8 mouse cellular contexts compared by ENCODE assay signal in the genomic region with DNA sequence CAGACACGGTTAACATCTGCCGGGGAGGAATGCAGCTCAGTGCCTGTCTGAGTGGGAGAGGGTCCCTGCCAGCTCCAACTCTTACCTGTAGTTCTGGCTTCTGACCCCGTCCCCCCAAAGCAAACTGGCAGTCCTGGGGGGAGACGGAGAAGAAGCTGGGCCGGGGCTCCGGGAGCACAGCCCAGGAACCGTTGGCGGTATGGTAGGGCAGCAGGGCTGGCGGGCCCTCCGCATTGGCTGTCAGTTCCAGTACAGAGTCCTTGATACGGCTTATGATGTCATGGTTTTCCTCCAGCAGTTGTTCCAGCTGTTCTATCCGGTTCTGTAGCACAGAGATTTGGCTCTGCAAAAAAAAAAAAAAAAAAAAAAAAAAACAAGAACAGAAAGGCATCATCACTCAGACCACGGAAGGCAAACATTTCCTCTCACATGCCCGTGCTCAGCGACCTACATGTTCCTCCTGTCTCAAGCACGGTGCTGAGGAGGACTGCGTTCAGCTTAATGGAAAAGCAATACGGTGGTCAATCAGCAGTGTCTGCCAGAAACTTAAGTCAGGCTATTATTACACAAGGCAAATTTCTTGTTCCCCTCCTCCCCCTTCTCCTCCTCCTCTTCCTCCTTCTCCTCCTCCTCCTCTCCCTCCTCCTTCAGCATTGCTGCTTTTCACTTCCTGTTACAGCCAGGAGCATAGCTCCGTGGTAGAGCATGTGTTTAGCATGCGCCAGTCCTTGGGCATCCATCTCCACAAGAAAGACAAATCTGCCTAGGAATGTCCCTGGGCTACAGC. TPM values are rescaled to one million over a fixed set of nuclear protein-coding genes. Genes with fewer than 3 reads are reported as not detected.
A peak's percentile ranks its signal among the peaks of the same experiment; 100 is the strongest.
DNase-seq lines count a peak whose midpoint lies in the region; ATAC-seq lines count a peak whose summit lies in the region.

No protein-coding gene starts in this region.

- H3K4me2 ChIP-seq in liver, embryonic 13.5 days, result peak overlapping the region; percentile 94

- 0 out of 2 replicates have a peak overlapping the region, but pooled peaks have one; percentile 96 for H3K4me3 ChIP-seq in heart, embryonic 10.5 days
- H3K4me3 ChIP-seq in liver, embryonic 13.5 days (replicated peaks), result no peak overlapping the region

- H3K9ac ChIP-seq in liver, embryonic 13.5 days, result no peak overlapping the region

- 0 out of 2 replicates have a peak, but pooled peaks cover 1% of the 10 kb centered on the region for H3K27me3 ChIP-seq in heart, embryonic 10.5 days (ENCODE audit: insufficient read depth, poor library complexity, severe bottlenecking)
- H3K27me3 ChIP-seq in liver, embryonic 13.5 days, result peaks cover 39% of the 10 kb centered on the region

- H3K4me1 ChIP-seq in heart, embryonic 10.5 days, result peaks cover 17% of the 10 kb centered on the region
- H3K4me1 ChIP-seq in liver, embryonic 13.5 days (replicated peaks), result peaks cover 33% of the 10 kb centered on the region

- H3K36me3 ChIP-seq in heart, embryonic 10.5 days, result peaks cover 44% of the 10 kb centered on the region
- peaks cover 20% of the 10 kb centered on the region for H3K36me3 ChIP-seq in liver, embryonic 13.5 days

- ATAC-seq in liver, embryonic 13.5 days (ENCODE audit: low read depth), result no peak

- WGBS in heart, embryonic 10.5 days, result 71% methylated on average over 20 of the region's 20 CpGs
- 64% methylated on average over 20 of the region's 20 CpGs for WGBS in liver, embryonic 13.5 days (ENCODE audit: insufficient replicate concordance)

- DNase-seq in adrenal gland, adult 2 months, result peak; percentile 56
- no peak for DNase-seq in adrenal gland, adult 8-10 months
- peak; percentile 83 for DNase-seq in 416B (ENCODE audit: low read depth)
- no peak for DNase-seq in heart, embryonic 10.5 days (ENCODE audit: low spot score)
- DNase-seq in liver, embryonic 13.5 days, result no peak
- no peak for DNase-seq in left cerebral cortex, postnatal 10 days (ENCODE audit: extremely low spot score in 1 of 2, low spot score in 2 of 2)
- no peak for DNase-seq in left cerebral cortex, postnatal 14 days (ENCODE audit: low spot score in 2 of 2)
- DNase-seq in urinary bladder, postnatal 36 days (ENCODE audit: low spot score in 2 of 2), result no peak

- intact Hi-C loops in left cerebral cortex, postnatal 10 days (cut with DNase I), result no loop called here
- intact Hi-C loops in left cerebral cortex, postnatal 14 days (cut with DNase I), result no loop called here

- H3K27ac ChIP-seq in heart, embryonic 10.5 days, result peak overlapping the region; percentile 18; the same call in 1 of the 2 replicates
- H3K27ac ChIP-seq in liver, embryonic 13.5 days, result 0 out of 2 replicates have a peak overlapping the region, but pooled peaks have one; percentile 20

- H3K9me3 ChIP-seq in heart, embryonic 10.5 days, result no peaks in the 10 kb centered on the region
- H3K9me3 ChIP-seq in liver, embryonic 13.5 days (replicated peaks), result no peaks in the 10 kb centered on the region

RNA-seq across cellular contexts. Expression of a gene that starts 2.3 kb away (rescaled TPM):
- 10 to 100 TPM; 77.2 to 99.3 TPM for total RNA-seq in adrenal gland, adult 2 months (2021)
- polyA plus RNA-seq in adrenal gland, adult 2 months (2012; rRNA removed), result 252 and 304 TPM in 2 replicates
- total RNA-seq in adrenal gland, adult 8-10 months (2022), result 100 to 1,000 TPM in 3 of 4 experiments, 10 to 100 TPM in 1; 92.4 to 158 (median 132) TPM
- polyA plus RNA-seq in heart, embryonic 10.5 days (2016; fragmentation: Nextera tagmentation; extraction: Ambion mirVana), result 20.0 and 20.9 TPM in 2 replicates
- polyA plus RNA-seq in liver, embryonic 13.5 days (2015; fragmentation: Nextera tagmentation; extraction: Ambion mirVana), result 2.2 and 2.6 TPM in 2 replicates
- total RNA-seq in left cerebral cortex, postnatal 10 days (2021), result 100 to 1,000 TPM; 106 to 108 TPM
- 100 to 1,000 TPM; 114 to 118 TPM for total RNA-seq in left cerebral cortex, postnatal 14 days (2021)

RNA-seq across cellular contexts. Expression of a gene that starts 18.9 kb away (rescaled TPM):
- total RNA-seq in adrenal gland, adult 2 months (2021), result 10 to 100 TPM in 1 of 2 experiments, 1 to 10 TPM in 1; 7.9 to 13.0 TPM
- polyA plus RNA-seq in adrenal gland, adult 2 months (2012; rRNA removed), result 13.1 and 14.8 TPM in 2 replicates
- total RNA-seq in adrenal gland, adult 8-10 months (2022), result 10 to 100 TPM in 3 of 4 experiments, 1 to 10 TPM in 1; 7.1 to 20.3 (median 15.2) TPM
- 9.7 and 11.7 TPM in 2 replicates for polyA plus RNA-seq in heart, embryonic 10.5 days (2016; fragmentation: Nextera tagmentation; extraction: Ambion mirVana)
- polyA plus RNA-seq in liver, embryonic 13.5 days (2015; fragmentation: Nextera tagmentation; extraction: Ambion mirVana), result 10.6 and 12.0 TPM in 2 replicates
- 1 to 10 TPM; 4.7 to 5.3 TPM for total RNA-seq in left cerebral cortex, postnatal 10 days (2021)
- 1 to 10 TPM; 5.6 to 6.7 TPM for total RNA-seq in left cerebral cortex, postnatal 14 days (2021)

RNA-seq across cellular contexts. Expression of a gene that starts 25.9 kb away (rescaled TPM):
- 10 to 100 TPM; 45.5 to 50.8 TPM for total RNA-seq in adrenal gland, adult 2 months (2021)
- 25.1 and 36.4 TPM in 2 replicates for polyA plus RNA-seq in adrenal gland, adult 2 months (2012; rRNA removed)
- total RNA-seq in adrenal gland, adult 8-10 months (2022), result 10 to 100 TPM; 29.7 to 43.1 (median 35.4) TPM
- polyA plus RNA-seq in heart, embryonic 10.5 days (2016; fragmentation: Nextera tagmentation; extraction: Ambion mirVana), result 18.3 and 18.4 TPM in 2 replicates
- polyA plus RNA-seq in liver, embryonic 13.5 days (2015; fragmentation: Nextera tagmentation; extraction: Ambion mirVana), result 3.8 and 4.2 TPM in 2 replicates
- 10 to 100 TPM; 38.3 to 45.8 TPM for total RNA-seq in left cerebral cortex, postnatal 10 days (2021)
- total RNA-seq in left cerebral cortex, postnatal 14 days (2021), result 10 to 100 TPM; 42.0 to 53.2 TPM

RNA-seq across cellular contexts. Expression of a gene that starts 28.0 kb away (rescaled TPM):
- total RNA-seq in adrenal gland, adult 2 months (2021), result 10 to 100 TPM; 66.5 to 73.0 TPM
- 69.1 and 76.9 TPM in 2 replicates for polyA plus RNA-seq in adrenal gland, adult 2 months (2012; rRNA removed)
- total RNA-seq in adrenal gland, adult 8-10 months (2022), result 10 to 100 TPM; 73.1 to 85.4 (median 80.7) TPM
- 24.3 and 34.2 TPM in 2 replicates for polyA plus RNA-seq in heart, embryonic 10.5 days (2016; fragmentation: Nextera tagmentation; extraction: Ambion mirVana)
- 10.3 and 11.5 TPM in 2 replicates for polyA plus RNA-seq in liver, embryonic 13.5 days (2015; fragmentation: Nextera tagmentation; extraction: Ambion mirVana)
- total RNA-seq in left cerebral cortex, postnatal 10 days (2021), result 10 to 100 TPM; 52.5 to 54.1 TPM
- 10 to 100 TPM; 44.8 to 49.7 TPM for total RNA-seq in left cerebral cortex, postnatal 14 days (2021)

RNA-seq across cellular contexts. Expression of a gene that starts 36.4 kb away (rescaled TPM):
- total RNA-seq in adrenal gland, adult 2 months (2021), result 100 to 1,000 TPM; 158 to 185 TPM
- polyA plus RNA-seq in adrenal gland, adult 2 months (2012; rRNA removed), result 225 and 227 TPM in 2 replicates
- total RNA-seq in adrenal gland, adult 8-10 months (2022), result 100 to 1,000 TPM; 153 to 192 (median 166) TPM
- polyA plus RNA-seq in heart, embryonic 10.5 days (2016; fragmentation: Nextera tagmentation; extraction: Ambion mirVana), result 18.1 and 20.7 TPM in 2 replicates
- polyA plus RNA-seq in liver, embryonic 13.5 days (2015; fragmentation: Nextera tagmentation; extraction: Ambion mirVana), result 3.8 and 4.1 TPM in 2 replicates
- 10 to 100 TPM; 44.8 TPM for total RNA-seq in left cerebral cortex, postnatal 10 days (2021)
- 10 to 100 TPM; 38.8 to 46.2 TPM for total RNA-seq in left cerebral cortex, postnatal 14 days (2021)

Comparison
In these comparisons a context has a peak if more than half of its experiments do, and no peak if none do; other contexts are left out.
1. DNase-seq: peak in adrenal gland, adult 2 months (single experiment) and 416B (single experiment); none in adrenal gland, adult 8-10 months (single experiment), heart, embryonic 10.5 days (single experiment), liver, embryonic 13.5 days (single experiment), left cerebral cortex, postnatal 10 days (0 of 2), left cerebral cortex, postnatal 14 days (0 of 2) and urinary bladder, postnatal 36 days (0 of 2).